Mouse (Mus musculus): ENCODE results near the gene Zbtb9. TPM values are rescaled to one million over a fixed set of nuclear protein-coding genes. Genes with fewer than 3 reads are reported as not detected.

Gene Zbtb9
- total and polyA plus RNA-seq, 2 experiments from 2014 or later: 6.6 to 16.1 TPM

DNA sequence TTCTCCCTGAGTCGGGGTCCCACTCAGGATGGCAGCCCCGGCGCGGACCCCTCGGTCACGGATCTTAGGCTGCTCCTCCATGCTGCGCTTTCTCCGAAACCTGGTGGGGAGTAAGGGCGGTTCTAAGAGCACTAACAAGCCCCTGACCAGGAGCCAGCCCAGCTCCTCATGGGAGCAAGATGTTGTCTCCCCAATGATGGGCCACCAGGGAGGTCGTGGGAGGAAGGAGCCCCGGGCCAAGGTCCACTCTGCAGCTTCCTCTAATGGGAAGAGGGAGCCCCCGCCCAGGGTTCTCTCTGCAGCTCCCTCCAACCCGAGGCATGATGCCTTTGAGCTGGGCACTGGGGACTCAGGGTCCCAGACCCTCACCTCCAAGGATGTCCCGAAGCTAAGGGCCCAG lies 56.5 kb downstream of the Zbtb9 start:
- no peak for ATAC-seq (ENCODE audit: low FRiP score)
- Histone ChIP-seq H3K4me2 (ENCODE audit: low read depth, low read length, poor library complexity, severe bottlenecking) (no peak overlapping the region), H3K27ac (ENCODE audit: low read depth, low read length) (no peak overlapping the region), H3K9me3 (ENCODE audit: low read length) (no peaks in the 10 kb centered on the region), H3K9ac (replicated peaks; ENCODE audit: low read length, poor library complexity, severe bottlenecking) (no peak overlapping the region), H3K36me3 (ENCODE audit: insufficient read depth, low read length) (peaks cover 10% of the 10 kb centered on the region), H3K4me1 (ENCODE audit: insufficient read depth, low read length) (peaks cover 7% of the 10 kb centered on the region), H3K4me3 (ENCODE audit: low read depth, low read length) (no peak overlapping the region), H3K27me3 (ENCODE audit: insufficient read depth, low read length) (no peaks in the 10 kb centered on the region)
- no peak for DNase-seq (ENCODE audit: low spot score)
- TF ChIP-seq CTCF (IDR thresholded peaks at IDR 0.05): no peak
- WGBS: 91% methylated on average over 14 of the region's 14 CpGs

- Histone ChIP-seq H3K4me3 (ENCODE audit: low read depth, low read length) (no peak overlapping the region), H3K4me2 (ENCODE audit: low read depth, low read length, poor library complexity, severe bottlenecking) (no peak overlapping the region), H3K27me3 (ENCODE audit: insufficient read depth, low read length) (no peaks in the 10 kb centered on the region), H3K36me3 (ENCODE audit: insufficient read depth, low read length) (no peaks in the 10 kb centered on the region; the same call in 1 of the 2 replicates), H3K9me3 (ENCODE audit: low read length) (no peaks in the 10 kb centered on the region), H3K27ac (ENCODE audit: low read depth, low read length) (no peak overlapping the region), H3K4me1 (ENCODE audit: insufficient read depth, low read length) (peaks cover 7% of the 10 kb centered on the region), H3K9ac (replicated peaks; ENCODE audit: low read length, poor library complexity, severe bottlenecking) (no peak overlapping the region)
- no peak for DNase-seq (ENCODE audit: low spot score)
- no peak for ATAC-seq (ENCODE audit: low FRiP score)
- no peak for TF ChIP-seq CTCF (IDR thresholded peaks at IDR 0.05)
- 97% methylated on average over 4 of the region's 4 CpGs for WGBS
Observed at GRCm38 (mm10) chr17:27030896-27031295, 57.9 kb downstream of the Zbtb9 start.

GRCm38 (mm10) chr17:27032328-27032727 lies 59.4 kb downstream of the Zbtb9 start:
- no peaks in the 10 kb centered on the region for H3K36me3 ChIP-seq (ENCODE audit: insufficient read depth, low read length)
- WGBS: 53% methylated on average over 7 of the region's 7 CpGs

GRCm38 (mm10) chr17:27032869-27033268 lies 59.9 kb downstream of the Zbtb9 start:
- H3K4me2 ChIP-seq (ENCODE audit: low read depth, low read length, poor library complexity, severe bottlenecking): no peak overlapping the region
- under 1% methylated on average over 14 of the region's 14 CpGs for WGBS
- DNase-seq (ENCODE audit: low spot score): peak; percentile 79
- ATAC-seq (ENCODE audit: low FRiP score): 0 out of 2 replicates have a peak, but pooled peaks have one; percentile 44
- no peaks in the 10 kb centered on the region for H3K9me3 ChIP-seq (ENCODE audit: low read length)
- no peaks in the 10 kb centered on the region for H3K36me3 ChIP-seq (ENCODE audit: insufficient read depth, low read length)
- no peak overlapping the region for H3K27ac ChIP-seq (ENCODE audit: low read depth, low read length)
- peak; percentile 94 for TF ChIP-seq CTCF (IDR thresholded peaks at IDR 0.05)
- H3K27me3 ChIP-seq (ENCODE audit: insufficient read depth, low read length): no peaks in the 10 kb centered on the region
- H3K4me3 ChIP-seq (ENCODE audit: low read depth, low read length): no peak overlapping the region
- no peak overlapping the region for H3K9ac ChIP-seq (replicated peaks; ENCODE audit: low read length, poor library complexity, severe bottlenecking)
- H3K4me1 ChIP-seq (ENCODE audit: insufficient read depth, low read length): no peaks in the 10 kb centered on the region

More at GRCm38 (mm10) chr17:27032328-27032727, 59.4 kb downstream of the Zbtb9 start:
- Histone ChIP-seq H3K9ac (replicated peaks; ENCODE audit: low read length, poor library complexity, severe bottlenecking) (no peak overlapping the region), H3K27me3 (ENCODE audit: insufficient read depth, low read length) (no peaks in the 10 kb centered on the region), H3K4me2 (ENCODE audit: low read depth, low read length, poor library complexity, severe bottlenecking) (no peak overlapping the region), H3K4me1 (ENCODE audit: insufficient read depth, low read length) (peaks cover 4% of the 10 kb centered on the region), H3K4me3 (ENCODE audit: low read depth, low read length) (no peak overlapping the region), H3K27ac (ENCODE audit: low read depth, low read length) (no peak overlapping the region), H3K9me3 (ENCODE audit: low read length) (no peaks in the 10 kb centered on the region)
- TF ChIP-seq CTCF (IDR thresholded peaks at IDR 0.05): no peak
- DNase-seq (ENCODE audit: low spot score): no peak
- ATAC-seq (ENCODE audit: low FRiP score): no peak

DNA sequence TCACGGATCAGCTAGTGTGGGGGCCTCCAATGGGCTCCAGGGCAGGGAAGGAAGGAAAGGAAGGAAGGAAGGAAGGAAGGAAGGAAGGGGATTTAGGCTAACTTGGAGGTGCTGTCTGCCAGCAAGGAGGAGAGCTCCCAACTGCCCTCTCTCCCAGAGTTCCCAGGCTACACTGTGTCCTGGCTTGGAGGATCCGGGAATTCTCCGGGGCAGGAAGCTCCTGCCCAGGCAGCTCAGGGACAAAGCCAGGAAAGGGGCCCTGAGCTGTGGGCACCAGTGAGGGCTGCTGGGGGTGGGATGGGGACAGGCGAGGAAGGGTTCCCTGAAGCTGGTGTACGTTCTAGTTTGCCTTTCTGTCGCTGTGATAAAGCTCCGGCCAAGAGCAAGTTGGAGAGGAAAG lies 63.5 kb downstream of the Zbtb9 start:
- TF ChIP-seq CTCF (IDR thresholded peaks at IDR 0.05): no peak
- Histone ChIP-seq H3K4me2 (ENCODE audit: low read depth, low read length, poor library complexity, severe bottlenecking) (no peak overlapping the region), H3K36me3 (ENCODE audit: insufficient read depth, low read length) (no peaks in the 10 kb centered on the region), H3K4me1 (ENCODE audit: insufficient read depth, low read length) (0 out of 2 replicates have a peak, but pooled peaks cover 6% of the 10 kb centered on the region), H3K27ac (ENCODE audit: low read depth, low read length) (no peak overlapping the region), H3K9ac (replicated peaks; ENCODE audit: low read length, poor library complexity, severe bottlenecking) (no peak overlapping the region), H3K9me3 (ENCODE audit: low read length) (no peaks in the 10 kb centered on the region), H3K27me3 (ENCODE audit: insufficient read depth, low read length) (no peaks in the 10 kb centered on the region), H3K4me3 (ENCODE audit: low read depth, low read length) (no peak overlapping the region)
- ATAC-seq (ENCODE audit: low FRiP score) (no peak), DNase-seq (ENCODE audit: low spot score) (no peak)
- 75% methylated on average over 7 of the region's 7 CpGs for WGBS

- no peak; the same call in 1 of the 2 replicates for ATAC-seq (ENCODE audit: low FRiP score)
- WGBS: 50% methylated on average over 18 of the region's 18 CpGs
Observed at GRCm38 (mm10) chr17:27038335-27039050, 65.5 kb downstream of the Zbtb9 start.

More at GRCm38 (mm10) chr17:27038335-27039050, 65.5 kb downstream of the Zbtb9 start:
- TF ChIP-seq CTCF (IDR thresholded peaks at IDR 0.05): no peak
- 0 out of 2 replicates have a peak, but pooled peaks cover 6% of the 10 kb centered on the region for H3K4me1 ChIP-seq (ENCODE audit: insufficient read depth, low read length)
- no peak overlapping the region for H3K27ac ChIP-seq (ENCODE audit: low read depth, low read length)
- no peak overlapping the region for H3K4me3 ChIP-seq (ENCODE audit: low read depth, low read length)
- no peak overlapping the region; the same call in 1 of the 2 replicates for H3K9ac ChIP-seq (replicated peaks; ENCODE audit: low read length, poor library complexity, severe bottlenecking)
- no peaks in the 10 kb centered on the region for H3K27me3 ChIP-seq (ENCODE audit: insufficient read depth, low read length)
- no peaks in the 10 kb centered on the region for H3K9me3 ChIP-seq (ENCODE audit: low read length)
- no peak overlapping the region for H3K4me2 ChIP-seq (ENCODE audit: low read depth, low read length, poor library complexity, severe bottlenecking)
- no peaks in the 10 kb centered on the region for H3K36me3 ChIP-seq (ENCODE audit: insufficient read depth, low read length)
- no peak for DNase-seq (ENCODE audit: low spot score)

Data from midbrain, postnatal 0 days (tissue).